Mouse (Mus musculus) gastrocnemius, adult 8-10 months (tissue): ENCODE results near the gene Foxj3. TPM values are rescaled to one million over a fixed set of nuclear protein-coding genes. Genes with fewer than 3 reads are reported as not detected.

Source experiments
- DNase-seq, 2 experiments: peaks; one replicate each; pipeline ENCODE4 v3.0.0; 2022; ENCODE audit warnings: low spot score in 2 of 2
- total RNA-seq, 4 experiments: library from RNA; stranded (reverse); gene quantifications; 2 replicates each; pipeline ENCODE4 v1.2.4; 2022

The Foxj3 gene
- total RNA-seq, 4 experiments from 2014 or later = 30.0 to 33.6 (median 31.3) TPM

GRCm38 (mm10) chr4:119636731-119637130, 99.9 kb downstream of the Foxj3 start:
- DNase-seq = no peak

DNA sequence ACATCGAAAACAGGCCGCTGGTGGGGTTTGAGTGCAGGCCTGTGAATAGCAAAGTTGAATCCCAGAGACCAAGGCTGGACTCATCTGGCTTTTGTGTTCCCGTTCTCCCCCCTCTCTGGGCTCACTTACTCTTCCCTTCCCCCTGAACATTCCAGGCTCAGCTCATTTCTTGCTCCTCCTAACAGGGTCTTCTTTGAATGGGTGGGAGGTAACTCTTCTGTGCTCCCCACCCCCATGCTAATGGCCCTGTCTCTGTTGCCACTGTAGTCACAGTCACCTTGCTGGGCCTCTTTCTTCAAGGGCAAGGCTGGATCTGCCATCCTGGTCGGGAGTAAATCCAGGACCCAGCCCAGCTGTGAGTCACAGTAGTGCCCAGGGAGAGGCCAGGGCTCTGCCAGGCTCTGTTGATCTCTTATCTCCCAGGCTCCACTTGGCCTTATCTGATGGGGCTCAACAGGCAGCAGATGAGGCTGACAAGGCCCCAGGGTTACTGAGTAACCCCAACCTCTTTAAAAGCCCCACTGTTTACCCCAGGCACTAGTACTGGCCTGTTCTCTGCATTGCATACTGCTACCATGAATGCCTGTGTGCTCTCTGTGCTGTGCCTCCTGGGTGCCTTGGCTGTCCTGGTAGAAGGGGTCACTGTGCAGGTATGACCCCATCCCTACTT, 100.5 kb downstream of the Foxj3 start, which contains the start of gene Guca2a:
TSS of gene Guca2a (plus strand) at position 529 of the 670 bp plus-strand sequence.
- no peak for DNase-seq

DNA sequence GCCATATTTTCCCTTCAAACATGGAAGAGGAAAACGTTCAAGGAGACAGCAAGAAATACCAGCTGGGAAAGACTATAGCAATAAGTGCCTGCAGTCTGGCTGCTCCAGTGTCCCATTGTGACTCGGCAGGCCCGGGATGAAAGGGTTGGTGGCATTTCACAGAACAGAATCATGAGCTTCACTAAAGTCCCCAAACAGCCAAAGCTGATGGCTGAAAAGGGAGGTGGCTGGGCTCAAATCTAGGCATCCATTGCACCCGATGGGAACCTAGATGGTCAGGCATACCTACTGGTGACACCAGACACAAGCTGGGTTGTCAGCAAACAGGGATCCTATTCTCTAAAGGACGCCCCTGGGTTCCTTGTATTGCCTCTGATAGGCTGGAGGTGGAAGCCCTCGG, 101.1 kb downstream of the Foxj3 start:
- no peak for DNase-seq

DNA sequence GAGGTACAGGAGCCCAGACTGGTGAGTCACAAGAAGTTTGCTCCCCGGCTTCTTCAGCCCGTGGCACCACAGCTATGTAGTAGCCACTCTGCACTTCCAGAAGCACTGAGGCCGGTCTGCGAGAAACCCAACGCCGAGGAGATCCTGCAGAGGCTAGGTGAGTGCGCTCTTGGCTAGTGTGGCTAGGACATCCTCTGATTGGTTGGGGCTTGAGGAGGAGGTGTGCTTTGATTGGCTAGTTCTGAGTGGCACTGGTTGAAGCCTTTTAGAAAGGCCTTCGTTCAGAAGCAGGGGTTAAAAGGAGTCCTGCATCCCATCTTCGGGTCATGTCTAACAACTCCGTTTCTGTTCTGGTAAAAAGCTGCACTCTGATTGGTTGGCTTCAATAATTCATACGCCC, 101.9 kb downstream of the Foxj3 start:
- no peak for DNase-seq

DNA sequence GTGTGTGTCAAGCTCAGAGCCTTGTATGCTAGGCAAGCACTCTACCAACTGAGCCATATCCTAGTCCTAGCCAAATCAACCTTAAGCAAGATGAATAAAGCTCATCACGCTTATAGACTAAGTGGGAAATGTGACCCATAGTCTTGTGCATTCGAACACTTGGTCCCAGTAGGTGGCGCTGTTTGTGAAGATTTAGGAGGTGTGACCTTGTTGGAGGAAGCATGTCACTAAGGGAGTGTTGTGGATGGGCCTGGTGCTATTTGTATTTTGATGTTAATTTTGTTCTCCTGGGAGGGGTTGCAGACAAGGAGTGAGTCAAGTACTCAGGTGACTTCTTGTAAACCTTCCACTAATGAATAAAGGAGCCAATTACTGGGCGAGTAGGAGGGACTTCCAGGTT, 105.9 kb downstream of the Foxj3 start:
- no peak for DNase-seq

GRCm38 (mm10) chr4:119657011-119657410, 120.2 kb downstream of the Foxj3 start:
- DNase-seq = no peak

- no peak for DNase-seq
Measured at GRCm38 (mm10) chr4:119658246-119658645, 121.4 kb downstream of the Foxj3 start.

- no peak for DNase-seq
Measured at GRCm38 (mm10) chr4:119658731-119659130, 121.9 kb downstream of the Foxj3 start, which contains the start of gene Guca2b. TSS of gene Guca2b (minus strand) at chr4:119658954.

DNA sequence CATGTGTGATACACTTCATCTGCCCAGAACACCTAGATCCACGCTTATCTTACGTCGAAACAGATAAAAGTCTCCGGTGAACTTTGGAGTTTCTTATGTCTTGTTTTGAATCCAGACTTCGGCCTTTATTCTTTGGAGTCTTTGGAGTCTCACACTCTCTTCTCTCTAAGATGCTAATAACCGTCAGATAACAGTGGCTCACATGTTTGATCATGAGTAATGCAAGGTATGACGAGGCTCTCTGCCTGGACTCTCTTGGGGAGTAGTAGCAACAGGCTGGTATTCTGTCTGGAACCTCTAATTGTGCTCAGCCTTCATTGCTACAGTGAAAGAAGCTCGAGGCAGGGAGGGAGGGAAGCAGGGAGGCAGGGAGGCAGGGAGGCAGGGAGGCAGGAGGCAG, 123.2 kb downstream of the Foxj3 start:
- DNase-seq = no peak

- DNase-seq = no peak
Measured at GRCm38 (mm10) chr4:119662151-119662550, 125.3 kb downstream of the Foxj3 start.

DNA sequence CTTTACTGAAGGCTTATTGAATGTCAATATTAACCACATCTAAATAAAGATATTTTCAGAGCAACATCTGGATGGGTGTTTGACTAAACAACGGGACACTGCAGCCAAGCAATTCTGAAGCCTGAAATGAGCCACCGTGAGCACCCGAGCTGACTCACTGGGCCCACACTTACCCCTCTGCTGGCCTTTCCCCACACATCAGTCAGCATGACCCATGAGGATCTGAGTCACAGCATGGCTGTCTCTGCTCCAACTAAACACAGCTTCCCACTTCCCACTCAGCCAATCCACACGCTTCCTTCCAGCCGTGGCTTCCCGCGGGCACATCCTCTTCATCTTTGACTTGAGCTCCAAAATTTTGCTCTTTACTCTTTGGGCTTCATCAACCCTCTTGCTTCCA, 126.2 kb downstream of the Foxj3 start:
- DNase-seq = no peak

DNA sequence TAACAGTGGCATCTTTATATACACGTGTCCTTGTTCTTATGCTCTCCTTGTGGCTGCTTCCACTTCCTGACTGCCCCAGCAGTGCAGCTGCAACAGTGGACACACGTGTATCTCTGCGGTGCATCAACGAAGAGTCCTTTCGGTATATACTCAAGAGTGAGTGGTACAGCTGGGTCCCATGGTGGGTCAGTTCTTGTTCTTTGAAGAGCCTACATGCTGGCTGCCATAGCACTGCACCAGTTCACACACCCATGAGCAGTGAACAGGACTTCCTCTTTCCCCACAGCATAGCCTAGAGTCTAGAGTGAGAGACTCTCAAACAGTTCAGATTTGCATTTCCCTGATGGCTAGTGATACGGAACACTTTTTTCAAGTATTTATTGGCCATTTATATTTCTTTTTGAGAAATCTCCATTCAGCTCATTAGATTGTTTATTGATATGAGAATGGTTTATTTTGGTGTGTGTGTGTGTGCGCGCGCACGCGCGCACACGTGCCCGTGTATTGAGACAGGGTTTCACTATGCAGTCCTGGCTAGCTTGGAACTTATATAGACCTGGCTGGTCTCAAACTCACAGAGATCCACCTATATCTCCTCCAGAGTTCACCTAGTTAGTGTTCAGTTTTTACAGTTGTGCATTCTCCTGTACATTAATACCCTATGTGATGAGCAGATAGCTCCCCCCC, 126.7 kb downstream of the Foxj3 start:
- no peak for DNase-seq

DNA sequence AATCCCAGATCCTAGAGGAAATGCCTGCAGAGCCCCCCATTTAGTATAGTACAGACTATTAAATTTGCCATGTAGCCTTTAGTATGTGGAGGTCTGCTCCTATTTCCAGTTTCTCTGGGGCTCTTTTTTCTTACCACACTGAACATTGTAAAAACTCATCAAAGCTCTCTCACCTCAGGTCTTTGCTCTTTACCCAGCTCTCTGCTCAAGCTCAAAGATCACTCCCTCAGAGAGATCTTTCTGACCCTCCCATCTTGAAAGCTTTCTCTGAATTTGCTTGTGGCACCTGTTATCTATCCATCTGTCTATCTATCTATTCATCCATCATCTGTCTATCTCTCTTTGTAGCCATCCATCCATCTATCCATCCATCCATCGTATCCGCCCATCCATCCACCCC, 128.4 kb downstream of the Foxj3 start:
- DNase-seq = no peak

- no peak for DNase-seq
Measured at GRCm38 (mm10) chr4:119666116-119666515, 129.3 kb downstream of the Foxj3 start.

DNA sequence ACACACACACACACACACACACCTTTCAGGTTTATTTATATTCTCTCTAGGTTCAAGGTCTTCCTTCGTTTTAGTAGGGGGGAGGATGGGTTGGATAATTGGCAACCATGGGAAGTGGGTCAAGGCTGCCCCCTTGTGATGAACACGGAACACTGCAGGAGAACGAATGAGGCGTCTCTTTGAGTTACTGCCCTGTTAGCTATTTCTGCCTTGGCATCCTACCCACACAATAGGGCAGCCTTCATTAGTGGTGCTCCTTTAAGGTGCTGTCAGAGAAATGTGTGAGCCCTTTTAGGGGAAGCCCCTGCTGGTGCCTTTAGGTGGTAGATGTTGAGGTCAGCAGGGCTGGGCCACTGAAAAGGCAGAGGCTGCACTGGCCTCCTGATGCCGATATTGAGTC, 130.7 kb downstream of the Foxj3 start:
- DNase-seq = no peak

DNA sequence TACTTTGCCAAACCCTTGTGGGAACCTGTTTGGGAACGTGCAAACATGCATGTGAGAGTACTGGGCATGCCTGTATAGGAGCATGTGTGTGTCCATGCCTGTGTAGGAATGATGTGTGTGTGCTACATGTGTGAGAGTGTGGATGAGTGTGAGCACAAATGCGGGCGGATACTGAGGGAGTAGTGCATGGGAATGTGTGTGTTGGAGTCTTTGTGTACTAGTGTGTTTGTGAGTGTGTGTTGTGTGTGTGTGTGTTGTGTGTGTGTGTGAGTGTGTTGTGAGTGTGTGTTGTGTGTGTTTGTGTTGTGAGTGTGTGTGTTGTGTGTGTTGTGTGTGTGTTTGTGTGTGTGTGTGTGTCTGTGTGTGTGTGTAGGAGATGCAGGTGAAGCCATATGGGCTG, 131.4 kb downstream of the Foxj3 start:
- DNase-seq = no peak

DNA sequence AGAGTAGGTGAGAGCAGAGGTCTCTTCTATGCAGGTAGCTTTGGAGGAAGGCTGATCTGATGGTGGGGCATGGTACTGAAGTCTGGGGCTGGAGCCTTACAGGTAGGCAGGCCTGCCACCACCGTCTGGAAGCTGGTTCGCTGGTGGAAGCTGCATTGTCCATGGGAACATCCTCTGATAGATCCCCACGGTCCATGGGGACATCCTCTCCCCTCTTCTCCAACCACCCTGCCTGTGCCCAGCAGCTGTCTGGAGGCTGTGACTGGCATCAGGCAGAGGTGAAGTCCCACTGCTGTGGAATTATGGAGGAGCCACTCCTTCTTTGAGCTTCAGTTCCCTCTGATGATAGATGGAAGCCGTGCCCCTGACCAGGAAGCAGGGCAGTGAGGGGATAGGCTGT, 131.8 kb downstream of the Foxj3 start:
- DNase-seq = no peak

DNA sequence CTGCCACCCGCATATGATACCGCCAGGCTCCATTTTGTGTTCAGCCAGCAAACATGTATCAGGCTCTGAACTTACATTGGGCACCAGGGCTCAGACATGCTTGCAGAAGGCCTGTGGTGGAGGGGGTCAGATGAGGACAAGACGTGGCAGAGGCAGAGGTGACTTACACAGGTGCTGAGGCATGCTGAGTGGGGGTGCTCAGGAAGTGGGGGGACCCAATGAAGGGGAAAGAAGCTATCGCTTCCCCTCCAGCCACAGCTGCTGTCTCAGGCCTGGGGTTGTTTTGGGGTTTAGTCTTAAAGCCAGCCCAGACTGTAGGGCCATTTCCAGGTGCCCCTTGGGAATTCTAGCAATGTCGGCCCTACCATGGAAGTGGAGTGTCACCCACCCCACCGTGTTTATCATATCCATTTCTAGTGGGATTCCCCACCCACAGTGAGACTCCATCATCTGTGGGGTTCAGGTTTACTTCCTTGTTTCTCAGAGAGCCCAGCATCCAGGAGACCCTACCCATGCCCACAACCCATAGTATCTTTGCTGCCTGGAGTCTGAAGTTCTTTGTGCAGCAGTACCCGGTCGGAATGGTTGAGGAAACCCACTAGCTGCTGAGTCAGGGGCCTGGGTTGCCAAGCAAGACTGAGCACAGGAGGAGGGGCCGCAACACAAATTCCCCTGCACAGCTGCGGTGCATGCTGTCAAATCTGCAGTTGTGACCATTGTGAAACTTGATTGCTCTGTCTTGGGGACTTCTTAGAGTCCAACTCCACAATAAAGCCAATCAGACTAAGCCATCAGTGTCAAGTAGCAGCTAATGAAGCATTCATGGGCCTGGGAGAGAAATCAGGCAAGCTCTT, 132.8 kb downstream of the Foxj3 start:
- DNase-seq = no peak

DNA sequence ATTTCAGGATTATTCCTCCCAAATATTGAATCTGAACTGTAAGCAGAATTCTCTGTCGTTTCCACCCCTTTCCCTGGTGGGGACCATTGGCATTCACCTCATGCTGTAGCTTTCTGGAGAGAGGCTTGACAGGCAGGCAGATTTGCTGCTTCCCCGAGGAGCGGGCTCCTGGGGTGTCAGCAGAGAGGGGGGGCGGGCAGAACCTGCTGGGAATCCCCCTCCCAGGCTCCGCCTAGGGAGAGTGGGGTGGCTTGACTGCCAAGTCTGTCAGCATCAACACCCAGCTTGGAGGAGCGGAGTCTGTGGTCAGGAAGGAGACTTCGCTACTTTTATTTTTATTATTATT, 133.4 kb downstream of the Foxj3 start:
- DNase-seq = no peak

DNA sequence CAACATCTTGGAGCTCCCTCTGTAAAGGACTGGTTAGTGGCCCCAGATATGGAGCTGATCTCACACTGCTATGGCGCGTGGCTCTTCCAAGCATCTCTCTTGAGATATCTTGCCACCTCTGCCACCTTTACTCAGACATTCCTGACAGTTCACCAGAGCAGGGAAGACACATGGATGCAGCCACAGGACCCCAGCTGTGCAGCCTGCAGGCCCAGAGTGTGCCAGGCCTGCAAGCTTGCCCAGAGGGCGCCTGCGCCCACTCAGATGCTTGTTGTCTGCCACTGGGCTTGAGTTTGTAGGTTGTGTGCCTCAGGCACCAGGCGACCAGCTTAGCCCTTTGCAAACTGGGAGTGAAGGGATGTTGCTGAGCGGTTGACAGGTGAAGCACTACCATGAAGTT, 133.9 kb downstream of the Foxj3 start:
- DNase-seq = no peak

GRCm38 (mm10) chr4:119671164-119671563, 134.4 kb downstream of the Foxj3 start:
- no peak for DNase-seq

GRCm38 (mm10) chr4:119672685-119673084, 135.9 kb downstream of the Foxj3 start:
- no peak for DNase-seq
